Mouse (Mus musculus): ENCODE measurements at regions not wholly inside any gene's neighbourhood (a gene's known extent, or its start where the extent isn't known, plus 50 kb on each side); places are given as distances from the start of the nearest gene placed in this dataset.

DNA sequence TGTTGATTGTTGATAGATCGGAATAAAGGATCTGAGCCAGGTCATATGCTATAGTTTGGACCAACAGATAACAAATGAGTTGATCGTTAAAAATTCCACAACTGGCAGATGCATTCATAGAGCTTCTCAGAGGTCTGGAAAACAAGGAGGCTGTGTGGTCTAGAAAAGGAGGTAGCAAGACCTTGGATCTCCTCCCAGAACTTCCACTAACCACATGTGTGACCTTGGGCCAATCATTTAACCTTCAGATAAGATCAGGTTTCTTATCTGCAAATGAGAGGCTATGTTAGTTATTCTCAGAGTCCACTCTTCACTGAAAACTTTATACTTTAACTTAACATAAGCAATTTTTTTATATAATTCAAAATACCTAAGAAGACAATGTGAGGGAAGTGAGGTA, 497.3 kb upstream of the Jag1 start:
- TF ChIP-seq CTCF (IDR thresholded peaks at IDR 0.05; ENCODE audit: low read depth) (no peak), EP300 (optimal IDR thresholded peaks at IDR 0.05) (no peak)
- ATAC-seq (ENCODE audit: low FRiP score, low TSS enrichment) (no peak), DNase-seq (ENCODE audit: low spot score) (no peak)
- no peak overlapping the region for H3K27ac ChIP-seq (replicated peaks)
- H3K9ac ChIP-seq (ENCODE audit: low read length) = no peak overlapping the region
- no peaks in the 10 kb centered on the region for H3K27me3 ChIP-seq (ENCODE audit: control insufficient read depth, insufficient read depth, low read length)
- H3K4me2 ChIP-seq (replicated peaks; ENCODE audit: low read depth) = no peak overlapping the region
- 94% methylated on average over 2 of the region's 2 CpGs for WGBS
- no peaks in the 10 kb centered on the region for H3K9me3 ChIP-seq (ENCODE audit: control insufficient read depth, low read length)
- H3K36me3 ChIP-seq (ENCODE audit: control insufficient read depth, insufficient read depth, low read length) = no peaks in the 10 kb centered on the region
- H3K4me3 ChIP-seq (ENCODE audit: low read depth, low read length) = no peak overlapping the region
- no peaks in the 10 kb centered on the region for H3K4me1 ChIP-seq (replicated peaks; ENCODE audit: control insufficient read depth, insufficient read depth)

DNA sequence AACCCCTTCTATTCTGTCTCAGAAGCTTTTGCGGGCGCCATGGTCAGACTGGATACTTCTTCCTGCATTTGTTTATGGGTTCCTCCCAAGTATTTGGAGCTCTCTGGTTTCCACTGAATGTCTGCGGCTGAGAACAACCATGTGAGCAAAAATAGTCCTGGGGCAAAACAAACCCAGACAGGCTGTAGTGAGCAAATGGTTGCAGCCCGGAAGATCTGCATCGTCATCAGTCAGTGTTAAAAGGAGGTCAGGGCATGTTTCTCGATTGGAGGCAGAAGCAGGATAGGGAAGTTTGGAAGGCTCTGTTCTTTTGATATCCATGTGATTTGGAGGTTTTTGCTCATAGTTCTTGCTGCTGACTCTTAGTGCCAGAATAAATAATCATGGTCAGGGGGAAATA, 492.1 kb upstream of the Jag1 start:
- 53% methylated on average over 6 of the region's 6 CpGs for WGBS
- ATAC-seq (ENCODE audit: low FRiP score, low TSS enrichment) = no peak
- no peak overlapping the region for H3K4me2 ChIP-seq (replicated peaks; ENCODE audit: low read depth)
- no peak overlapping the region for H3K4me3 ChIP-seq (ENCODE audit: low read depth, low read length)
- no peaks in the 10 kb centered on the region for H3K4me1 ChIP-seq (replicated peaks; ENCODE audit: control insufficient read depth, insufficient read depth)
- no peak for DNase-seq (ENCODE audit: low spot score)
- TF ChIP-seq EP300 (optimal IDR thresholded peaks at IDR 0.05) = no peak
- no peak for TF ChIP-seq CTCF (IDR thresholded peaks at IDR 0.05; ENCODE audit: low read depth)
- H3K9me3 ChIP-seq (ENCODE audit: control insufficient read depth, low read length) = no peaks in the 10 kb centered on the region
- no peak overlapping the region for H3K27ac ChIP-seq (replicated peaks)
- H3K27me3 ChIP-seq (ENCODE audit: control insufficient read depth, insufficient read depth, low read length) = no peaks in the 10 kb centered on the region
- no peak overlapping the region for H3K9ac ChIP-seq (ENCODE audit: low read length)
- no peaks in the 10 kb centered on the region for H3K36me3 ChIP-seq (ENCODE audit: control insufficient read depth, insufficient read depth, low read length)

DNA sequence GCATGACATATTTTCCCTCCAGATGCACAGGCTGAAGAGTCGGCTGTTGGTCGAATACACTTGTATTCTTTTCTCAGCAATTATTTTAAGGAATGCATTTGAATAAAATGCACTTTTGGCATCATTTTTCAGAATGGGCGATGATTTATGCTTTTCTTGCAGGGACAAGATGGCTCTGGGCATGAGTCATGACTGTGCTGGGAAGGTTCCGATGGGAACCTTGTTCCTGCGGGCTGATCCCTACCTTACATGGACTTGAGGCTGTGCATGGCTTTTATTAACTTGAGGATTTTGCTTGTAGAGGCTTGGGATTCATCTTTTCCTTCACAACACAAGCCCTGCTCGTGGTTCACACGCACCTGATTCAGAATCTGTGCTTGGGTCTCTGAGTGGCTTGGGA, 481.7 kb upstream of the Jag1 start:
- Histone ChIP-seq H3K36me3 (ENCODE audit: control insufficient read depth, insufficient read depth, low read length) (no peaks in the 10 kb centered on the region), H3K4me1 (replicated peaks; ENCODE audit: control insufficient read depth, insufficient read depth) (no peaks in the 10 kb centered on the region), H3K4me3 (ENCODE audit: low read depth, low read length) (no peak overlapping the region), H3K27ac (replicated peaks) (no peak overlapping the region), H3K9ac (ENCODE audit: low read length) (no peak overlapping the region), H3K27me3 (ENCODE audit: control insufficient read depth, insufficient read depth, low read length) (no peaks in the 10 kb centered on the region), H3K9me3 (ENCODE audit: control insufficient read depth, low read length) (no peaks in the 10 kb centered on the region), H3K4me2 (replicated peaks; ENCODE audit: low read depth) (no peak overlapping the region)
- DNase-seq (ENCODE audit: low spot score) (no peak), ATAC-seq (ENCODE audit: low FRiP score, low TSS enrichment) (no peak)
- 59% methylated on average over 7 of the region's 7 CpGs for WGBS
- TF ChIP-seq CTCF (IDR thresholded peaks at IDR 0.05; ENCODE audit: low read depth) (no peak), EP300 (optimal IDR thresholded peaks at IDR 0.05) (no peak)

DNA sequence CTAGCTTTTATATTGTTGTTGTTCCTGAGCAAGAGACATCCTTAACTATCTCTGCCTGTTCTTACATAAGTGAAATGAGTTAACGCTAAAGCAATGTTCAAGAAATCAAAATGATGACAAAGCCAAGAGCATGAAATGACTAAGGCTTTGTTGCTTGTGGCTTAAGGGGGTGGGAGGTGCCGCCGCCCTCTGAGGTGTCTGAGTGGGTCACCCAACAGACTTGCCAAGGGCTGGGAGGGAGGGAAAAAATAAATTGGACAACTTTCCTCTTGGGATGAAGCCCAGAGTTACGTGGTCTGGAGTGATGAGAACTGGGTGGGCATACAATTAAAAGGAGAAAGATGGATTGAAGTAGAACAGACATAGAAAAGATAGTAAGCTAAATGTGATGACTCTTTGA, 478.1 kb upstream of the Jag1 start:
- Histone ChIP-seq H3K27ac (replicated peaks) (no peak overlapping the region), H3K9ac (ENCODE audit: low read length) (no peak overlapping the region), H3K4me2 (replicated peaks; ENCODE audit: low read depth) (no peak overlapping the region), H3K27me3 (ENCODE audit: control insufficient read depth, insufficient read depth, low read length) (no peaks in the 10 kb centered on the region), H3K36me3 (ENCODE audit: control insufficient read depth, insufficient read depth, low read length) (no peaks in the 10 kb centered on the region), H3K4me1 (replicated peaks; ENCODE audit: control insufficient read depth, insufficient read depth) (no peaks in the 10 kb centered on the region), H3K4me3 (ENCODE audit: low read depth, low read length) (no peak overlapping the region), H3K9me3 (ENCODE audit: control insufficient read depth, low read length) (no peaks in the 10 kb centered on the region)
- ATAC-seq (ENCODE audit: low FRiP score, low TSS enrichment) (no peak), DNase-seq (ENCODE audit: low spot score) (no peak)
- TF ChIP-seq EP300 (optimal IDR thresholded peaks at IDR 0.05) = no peak
- TF ChIP-seq CTCF (IDR thresholded peaks at IDR 0.05; ENCODE audit: low read depth) = no peak
- WGBS = 78% methylated on average over 4 of the region's 4 CpGs

DNA sequence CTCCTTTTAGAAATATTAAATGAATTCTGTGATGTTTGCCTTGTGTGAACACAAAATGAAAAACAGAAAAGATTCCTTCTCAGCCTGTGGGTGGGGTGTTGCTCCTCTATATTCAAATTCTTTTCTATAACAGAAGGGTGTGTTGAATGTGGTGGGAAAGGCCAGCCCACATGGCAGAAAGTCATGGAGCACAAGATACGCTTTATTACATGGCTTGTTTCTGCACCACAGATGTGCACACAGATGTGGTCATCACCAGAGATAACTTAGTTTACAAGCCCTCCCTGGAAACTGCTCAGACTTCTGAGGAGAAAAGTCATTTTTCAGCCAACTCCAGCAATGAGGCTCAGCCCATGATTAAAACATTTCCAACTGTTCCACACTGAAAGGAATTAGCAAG, 475.1 kb upstream of the Jag1 start:
- no peak for DNase-seq (ENCODE audit: low spot score)
- TF ChIP-seq EP300 (optimal IDR thresholded peaks at IDR 0.05) (no peak), CTCF (IDR thresholded peaks at IDR 0.05; ENCODE audit: low read depth) (no peak)
- Histone ChIP-seq H3K9ac (ENCODE audit: low read length) (no peak overlapping the region), H3K27ac (replicated peaks) (no peak overlapping the region), H3K4me2 (replicated peaks; ENCODE audit: low read depth) (no peak overlapping the region), H3K4me1 (replicated peaks; ENCODE audit: control insufficient read depth, insufficient read depth) (no peaks in the 10 kb centered on the region), H3K9me3 (ENCODE audit: control insufficient read depth, low read length) (no peaks in the 10 kb centered on the region), H3K27me3 (ENCODE audit: control insufficient read depth, insufficient read depth, low read length) (no peaks in the 10 kb centered on the region), H3K4me3 (ENCODE audit: low read depth, low read length) (no peak overlapping the region), H3K36me3 (ENCODE audit: control insufficient read depth, insufficient read depth, low read length) (no peaks in the 10 kb centered on the region)
- ATAC-seq (ENCODE audit: low FRiP score, low TSS enrichment) = no peak
- 63% methylated on average over 1 of the region's 1 CpGs for WGBS

DNA sequence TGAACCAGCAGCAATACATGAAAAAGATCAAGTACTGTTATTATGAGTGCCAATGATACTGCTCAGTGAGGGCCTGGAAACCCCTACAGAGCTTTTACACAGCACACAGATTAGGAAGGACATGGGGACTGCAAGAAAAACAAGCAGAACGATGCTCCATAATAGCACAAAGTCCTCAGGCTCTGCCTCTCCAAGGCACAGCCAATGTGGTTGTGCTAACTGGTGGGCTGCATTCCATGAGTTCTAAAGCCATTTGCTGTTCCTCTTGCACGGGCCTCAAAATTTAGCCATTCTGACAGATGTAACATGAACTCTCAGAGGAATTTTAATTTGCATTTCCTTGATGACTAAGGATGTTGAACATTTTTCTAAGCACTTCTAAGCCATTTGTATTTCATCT, 465.0 kb upstream of the Jag1 start:
- H3K9me3 ChIP-seq (ENCODE audit: control insufficient read depth, low read length) = no peaks in the 10 kb centered on the region
- TF ChIP-seq CTCF (IDR thresholded peaks at IDR 0.05; ENCODE audit: low read depth) (no peak), EP300 (optimal IDR thresholded peaks at IDR 0.05) (no peak)
- H3K36me3 ChIP-seq (ENCODE audit: control insufficient read depth, insufficient read depth, low read length) = no peaks in the 10 kb centered on the region
- no peak overlapping the region for H3K9ac ChIP-seq (ENCODE audit: low read length)
- H3K27me3 ChIP-seq (ENCODE audit: control insufficient read depth, insufficient read depth, low read length) = no peaks in the 10 kb centered on the region
- WGBS = 20% methylated on average over 2 of the region's 2 CpGs
- no peak overlapping the region for H3K4me3 ChIP-seq (ENCODE audit: low read depth, low read length)
- no peaks in the 10 kb centered on the region for H3K4me1 ChIP-seq (replicated peaks; ENCODE audit: control insufficient read depth, insufficient read depth)
- ATAC-seq (ENCODE audit: low FRiP score, low TSS enrichment) (no peak), DNase-seq (ENCODE audit: low spot score) (no peak)
- H3K27ac ChIP-seq (replicated peaks) = no peak overlapping the region
- H3K4me2 ChIP-seq (replicated peaks; ENCODE audit: low read depth) = no peak overlapping the region

Data from stomach, postnatal 0 days (tissue).